Mouse (Mus musculus) heart, postnatal 25 days (tissue): ENCODE measurements around the gene Tunar. TPM values are rescaled to one million over a fixed set of nuclear protein-coding genes. Genes with fewer than 3 reads are reported as not detected.
A peak's percentile ranks its signal among the peaks of the same experiment; 100 is the strongest.

Experiments
- DNase-seq: peaks from one replicate; pipeline ENCODE4 v3.0.0; 2022; ENCODE audit warnings: low spot score
- intact Hi-C: fragments of 180-260 bp; cut with DNase I; formaldehyde crosslinking; loops from one replicate; pipeline ENCODE4 v1.15.1; 2025
- total RNA-seq, 2 experiments: library from RNA; stranded (reverse); gene quantifications; 2 replicates each; pipeline ENCODE4 v1.2.3; 2021

Tunar gene
- total RNA-seq = not detected

GRCm38 (mm10) chr12:105333570-105333969, at the start of gene Tunar:
TSS of gene Tunar (plus strand) at chr12:105333870.
- DNase-seq = no peak

GRCm38 (mm10) chr12:105312571-105313035, 21.1 kb upstream of the Tunar start:
- DNase-seq = no peak
- intact Hi-C loops = no loop called here

More at GRCm38 (mm10) chr12:105333570-105333969, at the start of gene Tunar:
- intact Hi-C loops = no loop called here

- intact Hi-C loops = no loop called here
- no peak for DNase-seq
Observed at GRCm38 (mm10) chr12:105314328-105314727, 19.3 kb upstream of the Tunar start.

- no peak for DNase-seq
- intact Hi-C loops = no loop called here
Observed at GRCm38 (mm10) chr12:105322160-105322559, 11.5 kb upstream of the Tunar start.

- intact Hi-C loops = no loop called here
- DNase-seq = no peak
Observed at GRCm38 (mm10) chr12:105327051-105327450, 6.6 kb upstream of the Tunar start.

- intact Hi-C loops = no loop called here
Observed at GRCm38 (mm10) chr12:105328396-105328795, 5.3 kb upstream of the Tunar start.

GRCm38 (mm10) chr12:105336094-105336420, 2.4 kb downstream of the Tunar start:
- intact Hi-C loops = no loop called here
- no peak for DNase-seq

More at GRCm38 (mm10) chr12:105328396-105328795, 5.3 kb upstream of the Tunar start:
- DNase-seq = no peak

GRCm38 (mm10) chr12:105336421-105337289, 3.0 kb downstream of the Tunar start:
- DNase-seq = no peak
- intact Hi-C loops = no loop called here

- intact Hi-C loops = no loop called here
- no peak for DNase-seq
Observed at GRCm38 (mm10) chr12:105337290-105338005, 3.8 kb downstream of the Tunar start.

- intact Hi-C loops = no loop called here
- DNase-seq = no peak
Observed at GRCm38 (mm10) chr12:105338256-105338977, 4.7 kb downstream of the Tunar start.

- intact Hi-C loops = no loop called here
- no peak for DNase-seq
Observed at GRCm38 (mm10) chr12:105341523-105341922, 7.9 kb downstream of the Tunar start.

- no peak for DNase-seq
- intact Hi-C loops = no loop called here
Observed at GRCm38 (mm10) chr12:105344460-105344859, 10.8 kb downstream of the Tunar start.

GRCm38 (mm10) chr12:105346861-105347260, 13.2 kb downstream of the Tunar start:
- intact Hi-C loops = no loop called here
- DNase-seq = no peak

- intact Hi-C loops = no loop called here
Observed at GRCm38 (mm10) chr12:105347261-105347660, 13.6 kb downstream of the Tunar start.

GRCm38 (mm10) chr12:105354266-105354665, 20.6 kb downstream of the Tunar start:
- intact Hi-C loops = no loop called here
- no peak for DNase-seq

More at GRCm38 (mm10) chr12:105347261-105347660, 13.6 kb downstream of the Tunar start:
- DNase-seq = no peak

GRCm38 (mm10) chr12:105354772-105355171, 21.1 kb downstream of the Tunar start:
- no peak for DNase-seq
- intact Hi-C loops = no loop called here

- intact Hi-C loops = no loop called here
- no peak for DNase-seq
Observed at GRCm38 (mm10) chr12:105356781-105357180, 23.1 kb downstream of the Tunar start.

- DNase-seq = no peak
- intact Hi-C loops = no loop called here
Observed at GRCm38 (mm10) chr12:105363648-105364047, 30.0 kb downstream of the Tunar start.

- intact Hi-C loops = no loop called here
- DNase-seq = no peak
Observed at GRCm38 (mm10) chr12:105374564-105374963, 40.9 kb downstream of the Tunar start.

- intact Hi-C loops = no loop called here
- peak; percentile 9 for DNase-seq
Observed at GRCm38 (mm10) chr12:105376976-105377375, 43.3 kb downstream of the Tunar start.
